Mouse (Mus musculus): ENCODE measurements around the gene Caln1. TPM values are rescaled to one million over a fixed set of nuclear protein-coding genes. Genes with fewer than 3 reads are reported as not detected.

Caln1 gene
- polyA plus RNA-seq, 1 experiment from 2014 or later = 0.86 TPM

- ATAC-seq (ENCODE audit: low FRiP score) = no peak
- 66% methylated on average over 12 of the region's 12 CpGs for WGBS
- Histone ChIP-seq H3K9ac (no peak overlapping the region), H3K4me3 (replicated peaks) (no peak overlapping the region), H3K27ac (no peak overlapping the region), H3K4me2 (no peak overlapping the region), H3K27me3 (no peaks in the 10 kb centered on the region), H3K4me1 (no peaks in the 10 kb centered on the region), H3K9me3 (no peaks in the 10 kb centered on the region), H3K36me3 (replicated peaks) (no peaks in the 10 kb centered on the region)
Observed at GRCm38 (mm10) chr5:130476741-130477140, 107.5 kb downstream of the Caln1 start.

GRCm38 (mm10) chr5:130480290-130480689 is 111.0 kb downstream of the Caln1 start:
- no peak overlapping the region for H3K4me3 ChIP-seq (replicated peaks)
- H3K9me3 ChIP-seq = no peaks in the 10 kb centered on the region
- no peaks in the 10 kb centered on the region for H3K36me3 ChIP-seq (replicated peaks)
- no peak for ATAC-seq (ENCODE audit: low FRiP score)
- H3K4me1 ChIP-seq = no peaks in the 10 kb centered on the region
- no peak overlapping the region for H3K27ac ChIP-seq
- no peak overlapping the region for H3K9ac ChIP-seq
- no peak overlapping the region for H3K4me2 ChIP-seq
- H3K27me3 ChIP-seq = no peaks in the 10 kb centered on the region
- 88% methylated on average over 1 of the region's 1 CpGs for WGBS

GRCm38 (mm10) chr5:130491471-130491870 is 122.2 kb downstream of the Caln1 start:
- ATAC-seq (ENCODE audit: low FRiP score) = no peak
- Histone ChIP-seq H3K27me3 (no peaks in the 10 kb centered on the region), H3K36me3 (replicated peaks) (no peaks in the 10 kb centered on the region; the same call in 1 of the 2 replicates), H3K4me1 (no peaks in the 10 kb centered on the region), H3K9me3 (no peaks in the 10 kb centered on the region), H3K4me3 (replicated peaks) (no peak overlapping the region), H3K4me2 (no peak overlapping the region), H3K9ac (no peak overlapping the region), H3K27ac (no peak overlapping the region)
- WGBS = 95% methylated on average over 5 of the region's 5 CpGs

GRCm38 (mm10) chr5:130492305-130492704 is 123.0 kb downstream of the Caln1 start:
- Histone ChIP-seq H3K4me3 (replicated peaks) (no peak overlapping the region), H3K4me1 (no peaks in the 10 kb centered on the region), H3K27ac (no peak overlapping the region), H3K9me3 (no peaks in the 10 kb centered on the region), H3K9ac (no peak overlapping the region), H3K27me3 (no peaks in the 10 kb centered on the region), H3K36me3 (replicated peaks) (no peaks in the 10 kb centered on the region; the same call in 1 of the 2 replicates), H3K4me2 (no peak overlapping the region)
- 90% methylated on average over 7 of the region's 7 CpGs for WGBS
- no peak for ATAC-seq (ENCODE audit: low FRiP score)

GRCm38 (mm10) chr5:130502541-130502940 is 133.3 kb downstream of the Caln1 start:
- H3K4me2 ChIP-seq = no peak overlapping the region
- H3K4me3 ChIP-seq (replicated peaks) = no peak overlapping the region
- no peaks in the 10 kb centered on the region for H3K36me3 ChIP-seq (replicated peaks)
- WGBS = 82% methylated on average over 9 of the region's 9 CpGs
- H3K9ac ChIP-seq = no peak overlapping the region
- H3K27me3 ChIP-seq = no peaks in the 10 kb centered on the region
- H3K27ac ChIP-seq = no peak overlapping the region
- ATAC-seq (ENCODE audit: low FRiP score) = no peak
- no peaks in the 10 kb centered on the region for H3K4me1 ChIP-seq
- H3K9me3 ChIP-seq = no peaks in the 10 kb centered on the region

- Histone ChIP-seq H3K9me3 (peaks cover 5% of the 10 kb centered on the region; the same call in 1 of the 2 replicates), H3K4me3 (replicated peaks) (no peak overlapping the region), H3K4me2 (no peak overlapping the region), H3K27me3 (no peaks in the 10 kb centered on the region), H3K9ac (no peak overlapping the region), H3K36me3 (replicated peaks) (no peaks in the 10 kb centered on the region), H3K27ac (no peak overlapping the region), H3K4me1 (no peaks in the 10 kb centered on the region)
- WGBS = 84% methylated on average over 5 of the region's 5 CpGs
- no peak for ATAC-seq (ENCODE audit: low FRiP score)
Observed at GRCm38 (mm10) chr5:130504891-130505290, 135.6 kb downstream of the Caln1 start.

GRCm38 (mm10) chr5:130510516-130510915 is 141.3 kb downstream of the Caln1 start:
- no peaks in the 10 kb centered on the region for H3K4me1 ChIP-seq
- no peak overlapping the region for H3K9ac ChIP-seq
- WGBS = 93% methylated on average over 2 of the region's 2 CpGs
- H3K36me3 ChIP-seq (replicated peaks) = no peaks in the 10 kb centered on the region
- peaks cover 5% of the 10 kb centered on the region; the same call in 1 of the 2 replicates for H3K9me3 ChIP-seq
- no peak for ATAC-seq (ENCODE audit: low FRiP score)
- H3K4me3 ChIP-seq (replicated peaks) = no peak overlapping the region
- no peak overlapping the region for H3K4me2 ChIP-seq
- H3K27me3 ChIP-seq = no peaks in the 10 kb centered on the region
- H3K27ac ChIP-seq = no peak overlapping the region

GRCm38 (mm10) chr5:130515395-130515794 is 146.1 kb downstream of the Caln1 start:
- no peaks in the 10 kb centered on the region for H3K36me3 ChIP-seq (replicated peaks)
- H3K4me3 ChIP-seq (replicated peaks) = no peak overlapping the region
- 86% methylated on average over 6 of the region's 6 CpGs for WGBS
- H3K27ac ChIP-seq = no peak overlapping the region
- no peaks in the 10 kb centered on the region for H3K9me3 ChIP-seq
- H3K4me1 ChIP-seq = no peaks in the 10 kb centered on the region
- H3K27me3 ChIP-seq = no peaks in the 10 kb centered on the region
- H3K4me2 ChIP-seq = no peak overlapping the region
- ATAC-seq (ENCODE audit: low FRiP score) = no peak
- H3K9ac ChIP-seq = no peak overlapping the region

- Histone ChIP-seq H3K27ac (no peak overlapping the region), H3K4me1 (no peaks in the 10 kb centered on the region), H3K4me2 (no peak overlapping the region), H3K4me3 (replicated peaks) (no peak overlapping the region), H3K9ac (no peak overlapping the region), H3K36me3 (replicated peaks) (no peaks in the 10 kb centered on the region), H3K27me3 (no peaks in the 10 kb centered on the region), H3K9me3 (0 out of 2 replicates have a peak, but pooled peaks cover 3% of the 10 kb centered on the region)
- 79% methylated on average over 2 of the region's 2 CpGs for WGBS
- no peak for ATAC-seq (ENCODE audit: low FRiP score)
Observed at GRCm38 (mm10) chr5:130520527-130520926, 151.3 kb downstream of the Caln1 start.

GRCm38 (mm10) chr5:130527416-130527815 is 158.2 kb downstream of the Caln1 start:
- no peak for ATAC-seq (ENCODE audit: low FRiP score)
- H3K4me3 ChIP-seq (replicated peaks) = no peak overlapping the region
- H3K4me1 ChIP-seq = no peaks in the 10 kb centered on the region
- no peaks in the 10 kb centered on the region for H3K36me3 ChIP-seq (replicated peaks)
- H3K9ac ChIP-seq = no peak overlapping the region
- no peak overlapping the region for H3K4me2 ChIP-seq
- H3K9me3 ChIP-seq = no peaks in the 10 kb centered on the region
- 96% methylated on average over 2 of the region's 2 CpGs for WGBS
- no peaks in the 10 kb centered on the region for H3K27me3 ChIP-seq
- no peak overlapping the region for H3K27ac ChIP-seq

GRCm38 (mm10) chr5:130547496-130547895 is 178.2 kb downstream of the Caln1 start:
- no peaks in the 10 kb centered on the region for H3K27me3 ChIP-seq
- H3K9me3 ChIP-seq = no peaks in the 10 kb centered on the region
- H3K36me3 ChIP-seq (replicated peaks) = no peaks in the 10 kb centered on the region
- H3K4me1 ChIP-seq = no peaks in the 10 kb centered on the region
- no peak overlapping the region for H3K9ac ChIP-seq
- WGBS = 90% methylated on average over 5 of the region's 5 CpGs
- H3K4me3 ChIP-seq (replicated peaks) = no peak overlapping the region
- no peak for ATAC-seq (ENCODE audit: low FRiP score)
- no peak overlapping the region for H3K27ac ChIP-seq
- no peak overlapping the region for H3K4me2 ChIP-seq

- 64% methylated on average over 4 of the region's 4 CpGs for WGBS
- H3K4me3 ChIP-seq (replicated peaks) = no peak overlapping the region
- H3K9me3 ChIP-seq = no peaks in the 10 kb centered on the region
- H3K27me3 ChIP-seq = no peaks in the 10 kb centered on the region
- no peak overlapping the region for H3K9ac ChIP-seq
- no peak overlapping the region for H3K4me2 ChIP-seq
- H3K36me3 ChIP-seq (replicated peaks) = no peaks in the 10 kb centered on the region
- no peak overlapping the region for H3K27ac ChIP-seq
- ATAC-seq (ENCODE audit: low FRiP score) = no peak
- no peaks in the 10 kb centered on the region for H3K4me1 ChIP-seq
Observed at GRCm38 (mm10) chr5:130553916-130554315, 184.7 kb downstream of the Caln1 start.

GRCm38 (mm10) chr5:130563146-130563545 is 193.9 kb downstream of the Caln1 start:
- H3K27ac ChIP-seq = no peak overlapping the region
- WGBS = 92% methylated on average over 3 of the region's 3 CpGs
- no peaks in the 10 kb centered on the region for H3K4me1 ChIP-seq
- no peak overlapping the region for H3K4me3 ChIP-seq (replicated peaks)
- no peak for ATAC-seq (ENCODE audit: low FRiP score)
- no peaks in the 10 kb centered on the region for H3K9me3 ChIP-seq
- H3K9ac ChIP-seq = no peak overlapping the region
- H3K36me3 ChIP-seq (replicated peaks) = no peaks in the 10 kb centered on the region
- H3K27me3 ChIP-seq = no peaks in the 10 kb centered on the region
- H3K4me2 ChIP-seq = no peak overlapping the region
